Mouse (Mus musculus) heart, adult 2 months (tissue): ENCODE results near the gene Kif5c.

Experiments used
- CTCF ChIP-seq: fragments of 200-600 bp; IDR thresholded peaks from 2 replicates; pipeline ENCODE4 v1.8.1; 2022; ENCODE audit warnings: antibody characterized with exemption, mild to moderate bottlenecking, moderate library complexity
- EP300 ChIP-seq: fragments of 200-500 bp; IDR thresholded peaks from 2 replicates; pipeline ENCODE4 v1.6.1; 2011; ENCODE audit warnings: low read depth, low read length, control low read depth; ENCODE audit not compliant: insufficient read depth
- POLR2A ChIP-seq: fragments of 200-500 bp; IDR thresholded peaks from 2 replicates; pipeline ENCODE4 v1.6.1; 2011; ENCODE audit warnings: mild to moderate bottlenecking, low read depth, low read length, control low read depth; ENCODE audit not compliant: insufficient read depth

DNA sequence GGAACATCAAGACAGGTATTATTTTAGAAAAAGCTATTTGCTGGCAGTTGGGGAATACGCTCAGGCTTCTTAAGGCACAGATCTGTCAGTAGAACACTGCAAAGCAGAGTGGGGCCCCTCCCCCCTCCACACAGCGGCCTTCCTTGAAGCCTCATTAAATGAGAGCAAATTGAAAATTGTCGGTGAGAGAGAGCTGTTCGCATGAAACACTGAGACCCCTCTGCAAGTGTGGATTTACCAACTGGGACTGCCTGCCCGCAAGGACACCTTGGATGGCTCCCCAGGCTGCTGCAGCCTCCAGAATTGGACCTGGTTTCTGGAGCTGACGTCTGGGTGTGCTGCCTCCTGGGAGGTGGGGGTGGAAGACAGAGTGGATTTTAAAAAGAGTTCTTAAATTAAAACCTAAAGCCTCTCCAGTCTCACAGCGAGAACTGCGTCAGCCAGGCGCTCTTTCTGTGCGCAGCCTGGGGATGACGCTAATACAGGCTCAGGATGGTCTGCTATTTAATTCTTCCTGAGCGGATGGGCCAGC lies 46.9 kb upstream of the Kif5c start:
- TF ChIP-seq CTCF (no peak), POLR2A (no peak), EP300 (no peak)
